ENCODE assay signal across 13 mouse cellular contexts in genomic region chr12:107978736-107979255, GRCm38 (mm10). TPM values are rescaled to one million over a fixed set of nuclear protein-coding genes. Genes with fewer than 3 reads are reported as not detected.
A peak's percentile ranks its signal among the peaks of the same experiment; 100 is the strongest.
DNase-seq lines count a peak whose midpoint lies in the region; ATAC-seq and TF ChIP-seq lines count a peak whose summit lies in the region.
"Had no signal": no experiment of that assay in that cellular context is flagged by ENCODE, and none has a peak within 500 bp of the region (broad histone marks: within the 10 kb centered on the region; RNA-seq: fewer than 3 reads in every experiment).

No protein-coding gene starts in this region.

- H3K27me3 ChIP-seq in heart, embryonic 16.5 days (ENCODE audit: control insufficient read depth, insufficient read depth, low read length), result peaks cover 3% of the 10 kb centered on the region
- H3K27me3 ChIP-seq in midbrain, embryonic 12.5 days, result no peaks in the 10 kb centered on the region; the same call in 1 of the 2 replicates
- H3K27me3 ChIP-seq in midbrain, postnatal 0 days (ENCODE audit: insufficient read depth, low read length), result no peaks in the 10 kb centered on the region
- no peaks in the 10 kb centered on the region for H3K27me3 ChIP-seq in forebrain, embryonic 16.5 days (replicated peaks; ENCODE audit: control insufficient read depth, insufficient read depth, low read length)
- H3K27me3 ChIP-seq in neural tube, embryonic 14.5 days (ENCODE audit: control insufficient read depth, insufficient read depth, low read length), result no peaks in the 10 kb centered on the region

- no peak for TF ChIP-seq CTCF in midbrain, postnatal 0 days (IDR thresholded peaks at IDR 0.05)

- H3K4me2 ChIP-seq in heart, embryonic 16.5 days (ENCODE audit: low read depth, low read length), result peak overlapping the region; percentile 71; the same call in 1 of the 2 replicates
- H3K4me2 ChIP-seq in midbrain, embryonic 12.5 days (replicated peaks), result peak overlapping the region; percentile 60
- no peak overlapping the region for H3K4me2 ChIP-seq in midbrain, postnatal 0 days (ENCODE audit: low read depth, low read length, poor library complexity, severe bottlenecking)
- H3K4me2 ChIP-seq in forebrain, embryonic 16.5 days (ENCODE audit: low read length), result peak overlapping the region; percentile 77
- peak overlapping the region; percentile 26; the same call in 1 of the 2 replicates for H3K4me2 ChIP-seq in neural tube, embryonic 14.5 days (ENCODE audit: low read depth, low read length)

- 62% methylated on average over 8 of the region's 8 CpGs for WGBS in heart, embryonic 16.5 days
- 41% methylated on average over 8 of the region's 8 CpGs for WGBS in midbrain, embryonic 12.5 days
- 66% methylated on average over 8 of the region's 8 CpGs for WGBS in midbrain, postnatal 0 days
- 51% methylated on average over 8 of the region's 8 CpGs for WGBS in forebrain, embryonic 16.5 days
- 59% methylated on average over 8 of the region's 8 CpGs for WGBS in neural tube, embryonic 14.5 days

- DNase-seq in heart, postnatal 14 days, result no peak
- no peak for DNase-seq in midbrain, postnatal 0 days (ENCODE audit: low spot score)
- DNase-seq in Muller cell, postnatal 12 days (ENCODE audit: inconsistent ontology term), result no peak
- DNase-seq: cerebellum, adult 9-10 months; liver, postnatal 0 days; right cerebral cortex, postnatal 14 days had no signal

- H3K9ac ChIP-seq in heart, embryonic 16.5 days (ENCODE audit: low read length), result no peak overlapping the region
- H3K9ac ChIP-seq in midbrain, embryonic 12.5 days (replicated peaks), result no peak overlapping the region
- no peak overlapping the region for H3K9ac ChIP-seq in midbrain, postnatal 0 days (replicated peaks; ENCODE audit: low read length, poor library complexity, severe bottlenecking)
- peak overlapping the region; percentile 56 for H3K9ac ChIP-seq in forebrain, embryonic 16.5 days (replicated peaks; ENCODE audit: low read depth, low read length)
- H3K9ac ChIP-seq in neural tube, embryonic 14.5 days (replicated peaks; ENCODE audit: low read depth, low read length), result no peak overlapping the region
- H3K9ac ChIP-seq: hindbrain, embryonic 15.5 days; liver, postnatal 0 days had no signal

- no peak for ATAC-seq in heart, embryonic 16.5 days (replicated peaks; ENCODE audit: extremely low read depth, insufficient read depth, low FRiP score)
- ATAC-seq in midbrain, embryonic 12.5 days (ENCODE audit: low FRiP score, low read depth), result no peak
- ATAC-seq in midbrain, postnatal 0 days (ENCODE audit: low FRiP score), result no peak
- no peak for ATAC-seq in forebrain, embryonic 16.5 days
- ATAC-seq in neural tube, embryonic 14.5 days (ENCODE audit: low read depth), result no peak
- no peak for ATAC-seq in cerebellum, adult (ENCODE audit: insufficient number of reproducible peaks, low FRiP score, low TSS enrichment)
- ATAC-seq: liver, postnatal 0 days had no signal

- peaks cover 47% of the 10 kb centered on the region for H3K4me1 ChIP-seq in heart, embryonic 16.5 days (ENCODE audit: control insufficient read depth, insufficient read depth, low read length)
- H3K4me1 ChIP-seq in midbrain, embryonic 12.5 days, result peaks cover 94% of the 10 kb centered on the region
- H3K4me1 ChIP-seq in midbrain, postnatal 0 days (ENCODE audit: insufficient read depth, low read length), result peaks cover 10% of the 10 kb centered on the region; the same call in 1 of the 2 replicates
- H3K4me1 ChIP-seq in forebrain, embryonic 16.5 days (replicated peaks; ENCODE audit: control insufficient read depth, insufficient read depth, low read length), result peaks cover 95% of the 10 kb centered on the region
- peaks cover 70% of the 10 kb centered on the region for H3K4me1 ChIP-seq in neural tube, embryonic 14.5 days (ENCODE audit: control insufficient read depth, insufficient read depth, low read length)

- intact Hi-C loops in heart, postnatal 14 days (cut with DNase I), result no loop called here

- no peak overlapping the region; the same call in 1 of the 2 replicates for H3K27ac ChIP-seq in heart, embryonic 16.5 days (ENCODE audit: low read length)
- peak overlapping the region; percentile 89; the same call in 1 of the 2 replicates for H3K27ac ChIP-seq in midbrain, embryonic 12.5 days (replicated peaks)
- no peak overlapping the region; the same call in 1 of the 2 replicates for H3K27ac ChIP-seq in midbrain, postnatal 0 days (ENCODE audit: low read depth, low read length)
- H3K27ac ChIP-seq in forebrain, embryonic 16.5 days (ENCODE audit: low read length), result peak overlapping the region; percentile 89
- no peak overlapping the region for H3K27ac ChIP-seq in neural tube, embryonic 14.5 days (ENCODE audit: low read depth, low read length)
- H3K27ac ChIP-seq: macrophage had no signal

- no peaks in the 10 kb centered on the region for H3K9me3 ChIP-seq in heart, embryonic 16.5 days (replicated peaks; ENCODE audit: control insufficient read depth, low read length)
- H3K9me3 ChIP-seq in midbrain, embryonic 12.5 days, result no peaks in the 10 kb centered on the region
- no peaks in the 10 kb centered on the region for H3K9me3 ChIP-seq in midbrain, postnatal 0 days (ENCODE audit: low read length)
- no peaks in the 10 kb centered on the region for H3K9me3 ChIP-seq in forebrain, embryonic 16.5 days (ENCODE audit: control insufficient read depth, low read length)
- no peaks in the 10 kb centered on the region for H3K9me3 ChIP-seq in neural tube, embryonic 14.5 days (ENCODE audit: control insufficient read depth, low read length)
- H3K9me3 ChIP-seq: hindbrain, embryonic 15.5 days had no signal

- no peak overlapping the region for H3K4me3 ChIP-seq in heart, embryonic 16.5 days (ENCODE audit: low read length)
- no peak overlapping the region for H3K4me3 ChIP-seq in midbrain, embryonic 12.5 days
- no peak overlapping the region for H3K4me3 ChIP-seq in midbrain, postnatal 0 days (ENCODE audit: low read depth, low read length)
- H3K4me3 ChIP-seq in forebrain, embryonic 16.5 days (replicated peaks; ENCODE audit: low read length), result no peak overlapping the region
- no peak overlapping the region for H3K4me3 ChIP-seq in neural tube, embryonic 14.5 days (ENCODE audit: low read depth, low read length)
- H3K4me3 ChIP-seq: hindbrain, embryonic 15.5 days had no signal

- H3K36me3 ChIP-seq in heart, embryonic 16.5 days (ENCODE audit: control insufficient read depth, insufficient read depth), result no peaks in the 10 kb centered on the region
- no peaks in the 10 kb centered on the region for H3K36me3 ChIP-seq in midbrain, embryonic 12.5 days
- H3K36me3 ChIP-seq in midbrain, postnatal 0 days (ENCODE audit: insufficient read depth, low read length), result no peaks in the 10 kb centered on the region
- no peaks in the 10 kb centered on the region for H3K36me3 ChIP-seq in forebrain, embryonic 16.5 days (ENCODE audit: control insufficient read depth, insufficient read depth)
- H3K36me3 ChIP-seq in neural tube, embryonic 14.5 days (ENCODE audit: control insufficient read depth, insufficient read depth, low read length), result no peaks in the 10 kb centered on the region
- H3K36me3 ChIP-seq: hindbrain, embryonic 15.5 days had no signal

RNA-seq across cellular contexts. Expression of gene Bcl11b, which starts 24.6 kb away (rescaled TPM):
- 6.3 and 9.0 TPM in 2 replicates for polyA plus RNA-seq in heart, embryonic 16.5 days (2015; fragmentation: Nextera tagmentation; extraction: Ambion mirVana)
- 1 to 10 TPM; 1.2 to 8.6 TPM for total RNA-seq in heart, postnatal 14 days (2021)
- 16.1 and 19.5 TPM in 2 replicates for polyA plus RNA-seq in midbrain, embryonic 12.5 days (2016; fragmentation: Nextera tagmentation; extraction: Ambion mirVana)
- total RNA-seq in midbrain, postnatal 0 days (2014; rRNA removed), result 55.2 and 56.8 TPM in 2 replicates
- polyA plus RNA-seq in midbrain, postnatal 0 days (2015; fragmentation: Nextera tagmentation; extraction: Ambion mirVana), result 18.9 and 19.0 TPM in 2 replicates
- 81.4 and 87.9 TPM in 2 replicates for polyA plus RNA-seq in forebrain, embryonic 16.5 days (2015; fragmentation: Nextera tagmentation; extraction: Ambion mirVana)
- 38.0 and 38.2 TPM in 2 replicates for polyA plus RNA-seq in neural tube, embryonic 14.5 days (2014; fragmentation: Nextera tagmentation; extraction: Ambion mirVana)
- polyA plus RNA-seq: liver, postnatal 0 days; macrophage had no signal

Comparison
In these comparisons a context has a peak if more than half of its experiments do, and no peak if none do; other contexts are left out.
1. H3K27ac ChIP-seq: peak in midbrain, embryonic 12.5 days (single experiment) and forebrain, embryonic 16.5 days (single experiment); none in heart, embryonic 16.5 days (single experiment), midbrain, postnatal 0 days (single experiment) and neural tube, embryonic 14.5 days (single experiment).